Mouse (Mus musculus) liver, embryonic 11.5 days (tissue): ENCODE measurements at regions not wholly inside any gene's neighbourhood (a gene's known extent, or its start where the extent isn't known, plus 50 kb on each side); places are given as distances from the start of the nearest gene placed in this dataset.

Source experiments
- ATAC-seq: fragments of 200-750 bp; cut with Nextera tagmentation; replicated peaks from 2 replicates; pipeline ENCODE4 v1.8.0; 2017; ENCODE audit warnings: moderate number of reproducible peaks, mild to moderate bottlenecking, moderate TSS enrichment, moderate library complexity; ENCODE audit not compliant: low FRiP score
- DNase-seq: peaks from one replicate; pipeline ENCODE4 v3.0.0-alpha.2; 2017; ENCODE audit warnings: low spot score
- H3K27ac ChIP-seq: fragments of 300-500 bp; sonication (generic); 2 replicates; pipeline ENCODE4 v1.5.1; 2014; ENCODE audit warnings: mild to moderate bottlenecking, low read depth, low read length, control low read depth
- H3K27me3 ChIP-seq: fragments of 300-500 bp; sonication (generic); replicated peaks from 2 replicates; pipeline ENCODE4 v1.6.1; 2014; ENCODE audit warnings: low read length, mixed read lengths; ENCODE audit not compliant: control insufficient read depth, insufficient read depth
- H3K36me3 ChIP-seq: fragments of 300-500 bp; sonication (generic); 2 replicates; pipeline ENCODE4 v1.6.1; 2014; ENCODE audit warnings: mild to moderate bottlenecking, low read length, moderate library complexity, mixed read lengths; ENCODE audit not compliant: control insufficient read depth, insufficient read depth
- H3K4me1 ChIP-seq: fragments of 300-500 bp; sonication (generic); replicated peaks from 2 replicates; pipeline ENCODE4 v1.6.1; 2014; ENCODE audit warnings: low read length, mixed read lengths; ENCODE audit not compliant: control insufficient read depth, insufficient read depth
- H3K4me2 ChIP-seq: fragments of 300-500 bp; sonication (generic); 2 replicates; pipeline ENCODE4 v1.6.1; 2014; ENCODE audit warnings: mild to moderate bottlenecking, control low read depth, moderate library complexity
- H3K4me3 ChIP-seq: fragments of 300-500 bp; sonication (generic); 2 replicates; pipeline ENCODE4 v1.5.1; 2014; ENCODE audit warnings: low read depth, low read length, control low read depth
- H3K9ac ChIP-seq: fragments of 300-500 bp; sonication (generic); 2 replicates; pipeline ENCODE4 v1.6.1; 2014; ENCODE audit warnings: low read depth, low read length, control low read depth
- H3K9me3 ChIP-seq: fragments of 300-500 bp; sonication (generic); 2 replicates; pipeline ENCODE4 v1.6.1; 2016; ENCODE audit warnings: low read length, inconsistent platforms, mixed read lengths; ENCODE audit not compliant: control insufficient read depth
- WGBS: fragments of 180-500 bp; shearing (Covaris S2); extraction: QIAGEN DNeasy Blood & Tissue Kit; methylation state at CpG from one replicate; pipeline ENCODE4 v1.1.7; 2014; 5-methylcytosine and 5-hydroxymethylcytosine counted together

- WGBS = 81% methylated on average over 8 of the region's 8 CpGs
- H3K4me1 ChIP-seq = no peaks in the 10 kb centered on the region
- no peaks in the 10 kb centered on the region for H3K36me3 ChIP-seq
- H3K9ac ChIP-seq = no peak overlapping the region
- H3K4me2 ChIP-seq = no peak overlapping the region
- no peak overlapping the region for H3K4me3 ChIP-seq
- ATAC-seq (no peak), DNase-seq (no peak)
- no peak overlapping the region for H3K27ac ChIP-seq
- no peaks in the 10 kb centered on the region for H3K27me3 ChIP-seq
- H3K9me3 ChIP-seq = no peaks in the 10 kb centered on the region
These were observed 458.4 kb upstream of the 4930412O13Rik start for GRCm38 (mm10) chr2:9422686-9423085.

GRCm38 (mm10) chr2:9423534-9423933, 457.5 kb upstream of the 4930412O13Rik start:
- DNase-seq (no peak), ATAC-seq (no peak)
- Histone ChIP-seq H3K9ac (no peak overlapping the region), H3K36me3 (no peaks in the 10 kb centered on the region), H3K4me2 (no peak overlapping the region), H3K4me3 (no peak overlapping the region), H3K4me1 (no peaks in the 10 kb centered on the region), H3K27ac (no peak overlapping the region), H3K9me3 (no peaks in the 10 kb centered on the region), H3K27me3 (no peaks in the 10 kb centered on the region)
- WGBS = 45% methylated on average over 7 of the region's 7 CpGs

- H3K27me3 ChIP-seq = no peaks in the 10 kb centered on the region
- H3K4me3 ChIP-seq = no peak overlapping the region
- DNase-seq = no peak
- no peaks in the 10 kb centered on the region for H3K36me3 ChIP-seq
- WGBS = 23% methylated on average over 17 of the region's 17 CpGs
- no peaks in the 10 kb centered on the region for H3K4me1 ChIP-seq
- no peak for ATAC-seq
- no peak overlapping the region for H3K27ac ChIP-seq
- H3K9ac ChIP-seq = no peak overlapping the region
- no peaks in the 10 kb centered on the region for H3K9me3 ChIP-seq
- H3K4me2 ChIP-seq = no peak overlapping the region
These were observed 447.7 kb upstream of the 4930412O13Rik start for GRCm38 (mm10) chr2:9433110-9433940.

DNA sequence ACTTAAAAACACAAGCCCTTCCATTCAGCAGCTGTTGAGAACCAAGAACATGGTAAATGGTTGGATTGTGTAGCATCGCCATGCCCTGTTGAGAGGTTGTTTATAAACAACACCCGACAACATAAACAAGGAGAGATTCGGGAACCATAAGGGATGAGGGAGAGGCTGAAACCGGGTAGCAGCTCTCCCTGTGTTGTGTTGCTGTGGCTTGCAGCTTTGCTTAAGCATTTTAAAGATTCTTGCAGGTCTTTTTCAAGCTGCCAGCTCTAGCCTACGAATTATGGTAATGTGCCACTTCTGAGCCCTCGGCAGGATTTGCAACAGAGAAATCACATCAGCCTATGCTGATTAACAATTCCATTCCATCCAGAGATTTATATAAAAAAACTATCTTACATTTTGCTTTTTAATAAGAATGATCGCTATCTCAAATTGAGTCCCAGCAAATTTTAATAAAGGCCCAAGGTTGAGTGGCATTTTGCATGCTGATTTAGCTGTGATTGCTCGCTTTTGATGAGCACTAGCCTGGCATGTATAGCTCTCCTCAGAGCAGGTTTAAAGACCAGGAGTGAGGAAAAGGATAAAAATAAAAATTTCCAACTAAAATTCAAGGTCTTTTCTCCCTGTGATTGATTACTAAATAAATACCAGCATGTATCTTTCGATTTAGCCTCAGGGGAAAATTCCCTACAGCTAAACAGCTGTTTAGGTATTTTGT, 445.7 kb upstream of the 4930412O13Rik start:
- no peak overlapping the region for H3K4me3 ChIP-seq
- DNase-seq (no peak), ATAC-seq (no peak)
- no peak overlapping the region for H3K9ac ChIP-seq
- H3K27me3 ChIP-seq = no peaks in the 10 kb centered on the region
- no peak overlapping the region for H3K27ac ChIP-seq
- H3K36me3 ChIP-seq = no peaks in the 10 kb centered on the region
- no peaks in the 10 kb centered on the region for H3K4me1 ChIP-seq
- WGBS = 51% methylated on average over 9 of the region's 9 CpGs
- H3K9me3 ChIP-seq = no peaks in the 10 kb centered on the region
- H3K4me2 ChIP-seq = no peak overlapping the region

DNA sequence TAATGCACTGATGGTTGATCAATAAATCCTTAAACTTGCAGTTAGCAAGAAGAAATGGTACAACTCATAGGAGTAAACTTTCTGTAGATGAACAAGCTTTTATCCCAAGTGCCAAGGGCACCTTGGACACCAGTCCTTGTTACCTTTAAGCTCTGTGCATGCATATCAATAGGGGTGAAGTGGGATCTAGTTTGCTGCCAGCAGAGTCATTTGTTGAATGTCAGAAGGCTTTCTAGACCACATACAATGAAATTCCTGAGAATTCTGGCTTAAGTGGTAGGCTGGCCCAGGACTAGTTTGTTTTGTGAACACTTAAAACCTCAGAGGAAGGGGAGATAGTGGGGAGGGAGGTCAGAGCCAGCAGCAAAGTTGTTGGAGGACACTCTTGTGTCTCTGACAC, 437.9 kb upstream of the 4930412O13Rik start:
- H3K36me3 ChIP-seq = no peaks in the 10 kb centered on the region
- H3K4me2 ChIP-seq = no peak overlapping the region
- ATAC-seq (no peak), DNase-seq (no peak)
- H3K27ac ChIP-seq = no peak overlapping the region
- no peaks in the 10 kb centered on the region for H3K9me3 ChIP-seq
- no peak overlapping the region for H3K9ac ChIP-seq
- H3K4me1 ChIP-seq = no peaks in the 10 kb centered on the region
- no peak overlapping the region for H3K4me3 ChIP-seq
- H3K27me3 ChIP-seq = no peaks in the 10 kb centered on the region

- Histone ChIP-seq H3K27ac (no peak overlapping the region), H3K9ac (no peak overlapping the region), H3K4me2 (no peak overlapping the region), H3K36me3 (no peaks in the 10 kb centered on the region), H3K9me3 (no peaks in the 10 kb centered on the region), H3K27me3 (no peaks in the 10 kb centered on the region), H3K4me1 (no peaks in the 10 kb centered on the region), H3K4me3 (no peak overlapping the region)
- DNase-seq (no peak), ATAC-seq (no peak)
- 76% methylated on average over 1 of the region's 1 CpGs for WGBS
These were observed 435.2 kb upstream of the 4930412O13Rik start for GRCm38 (mm10) chr2:9445826-9446225.

GRCm38 (mm10) chr2:9464413-9464812, 416.6 kb upstream of the 4930412O13Rik start:
- no peaks in the 10 kb centered on the region for H3K4me1 ChIP-seq
- H3K36me3 ChIP-seq = no peaks in the 10 kb centered on the region
- no peak overlapping the region for H3K9ac ChIP-seq
- no peak overlapping the region for H3K4me2 ChIP-seq
- DNase-seq = no peak
- no peak overlapping the region for H3K4me3 ChIP-seq
- WGBS = 66% methylated on average over 4 of the region's 4 CpGs
- no peaks in the 10 kb centered on the region for H3K27me3 ChIP-seq
- ATAC-seq = no peak
- no peaks in the 10 kb centered on the region for H3K9me3 ChIP-seq
- no peak overlapping the region for H3K27ac ChIP-seq

GRCm38 (mm10) chr2:9464818-9465217, 416.2 kb upstream of the 4930412O13Rik start:
- DNase-seq (no peak), ATAC-seq (no peak)
- Histone ChIP-seq H3K27ac (no peak overlapping the region), H3K4me3 (no peak overlapping the region), H3K4me1 (no peaks in the 10 kb centered on the region), H3K36me3 (no peaks in the 10 kb centered on the region), H3K27me3 (no peaks in the 10 kb centered on the region), H3K9me3 (no peaks in the 10 kb centered on the region), H3K4me2 (no peak overlapping the region), H3K9ac (no peak overlapping the region)
- WGBS = 56% methylated on average over 5 of the region's 5 CpGs

- no peaks in the 10 kb centered on the region for H3K36me3 ChIP-seq
- no peak overlapping the region for H3K9ac ChIP-seq
- H3K27ac ChIP-seq = no peak overlapping the region
- ATAC-seq = no peak
- 73% methylated on average over 2 of the region's 2 CpGs for WGBS
- no peaks in the 10 kb centered on the region for H3K9me3 ChIP-seq
- no peak for DNase-seq
- no peaks in the 10 kb centered on the region for H3K27me3 ChIP-seq
- H3K4me2 ChIP-seq = no peak overlapping the region
- no peaks in the 10 kb centered on the region for H3K4me1 ChIP-seq
- H3K4me3 ChIP-seq = no peak overlapping the region
These were observed 413.5 kb upstream of the 4930412O13Rik start for GRCm38 (mm10) chr2:9467573-9467972.
